Mouse (Mus musculus) liver, postnatal 0 days (tissue): ENCODE measurements at regions not wholly inside any gene's neighbourhood (a gene's known extent, or its start where the extent isn't known, plus 50 kb on each side); places are given as distances from the start of the nearest gene placed in this dataset.
A peak's percentile ranks its signal among the peaks of the same experiment; 100 is the strongest.

Experiments
- ATAC-seq: fragments of 200-750 bp; cut with Nextera tagmentation; 2 replicates; pipeline ENCODE4 v1.8.0; 2017; ENCODE audit warnings: mild to moderate bottlenecking, moderate library complexity
- DNase-seq: peaks from one replicate; pipeline ENCODE4 v3.0.0-alpha.2; 2016
- H3K27ac ChIP-seq: fragments of 300-500 bp; sonication (generic); 2 replicates; pipeline ENCODE4 v1.5.1; 2014; ENCODE audit warnings: antibody characterized with exemption, moderate library complexity, mild to moderate bottlenecking, low read depth
- H3K27me3 ChIP-seq: fragments of 300-500 bp; sonication (generic); 2 replicates; pipeline ENCODE4 v1.6.1; 2014; ENCODE audit warnings: low read length, control low read depth, mixed read lengths; ENCODE audit not compliant: insufficient read depth
- H3K36me3 ChIP-seq: fragments of 300-500 bp; sonication (generic); replicated peaks from 2 replicates; pipeline ENCODE4 v1.6.1; 2014; ENCODE audit warnings: mild to moderate bottlenecking, control low read depth, low read length, moderate library complexity, mixed read lengths; ENCODE audit not compliant: insufficient read depth
- H3K4me1 ChIP-seq: fragments of 300-500 bp; sonication (generic); 2 replicates; pipeline ENCODE4 v1.6.1; 2014; ENCODE audit warnings: antibody characterized with exemption, mild to moderate bottlenecking, control low read depth; ENCODE audit not compliant: insufficient read depth
- H3K4me2 ChIP-seq: fragments of 300-500 bp; sonication (generic); 2 replicates; pipeline ENCODE4 v1.6.1; 2014; ENCODE audit warnings: low read depth, mild to moderate bottlenecking, low read length, moderate library complexity, mixed read lengths
- H3K4me3 ChIP-seq: fragments of 300-500 bp; sonication (generic); 2 replicates; pipeline ENCODE4 v1.5.1; 2014; ENCODE audit warnings: low read depth, low read length
- H3K9ac ChIP-seq: fragments of 300-500 bp; sonication (generic); replicated peaks from 2 replicates; pipeline ENCODE4 v1.6.1; 2014; ENCODE audit warnings: mild to moderate bottlenecking, moderate library complexity
- H3K9me3 ChIP-seq: fragments of 300-500 bp; sonication (generic); 2 replicates; pipeline ENCODE4 v1.6.1; 2016; ENCODE audit warnings: mild to moderate bottlenecking, control low read depth, low read length, mixed read lengths
- CTCF ChIP-seq: sonication (generic); IDR thresholded peaks from 2 replicates; pipeline ENCODE4 v1.5.1; 2016; ENCODE audit warnings: antibody characterized with exemption, low read depth
- EP300 ChIP-seq: IDR thresholded peaks from 2 replicates; pipeline ENCODE4 v1.6.1; 2016; ENCODE audit warnings: antibody characterized with exemption, low read depth, mild to moderate bottlenecking
- WGBS: fragments of 180-500 bp; shearing (Covaris S2); extraction: QIAGEN DNeasy Blood & Tissue Kit; methylation state at CpG from one replicate; pipeline ENCODE4 v1.1.7; 2014; ENCODE audit not compliant: insufficient replicate concordance; 5-methylcytosine and 5-hydroxymethylcytosine counted together

DNA sequence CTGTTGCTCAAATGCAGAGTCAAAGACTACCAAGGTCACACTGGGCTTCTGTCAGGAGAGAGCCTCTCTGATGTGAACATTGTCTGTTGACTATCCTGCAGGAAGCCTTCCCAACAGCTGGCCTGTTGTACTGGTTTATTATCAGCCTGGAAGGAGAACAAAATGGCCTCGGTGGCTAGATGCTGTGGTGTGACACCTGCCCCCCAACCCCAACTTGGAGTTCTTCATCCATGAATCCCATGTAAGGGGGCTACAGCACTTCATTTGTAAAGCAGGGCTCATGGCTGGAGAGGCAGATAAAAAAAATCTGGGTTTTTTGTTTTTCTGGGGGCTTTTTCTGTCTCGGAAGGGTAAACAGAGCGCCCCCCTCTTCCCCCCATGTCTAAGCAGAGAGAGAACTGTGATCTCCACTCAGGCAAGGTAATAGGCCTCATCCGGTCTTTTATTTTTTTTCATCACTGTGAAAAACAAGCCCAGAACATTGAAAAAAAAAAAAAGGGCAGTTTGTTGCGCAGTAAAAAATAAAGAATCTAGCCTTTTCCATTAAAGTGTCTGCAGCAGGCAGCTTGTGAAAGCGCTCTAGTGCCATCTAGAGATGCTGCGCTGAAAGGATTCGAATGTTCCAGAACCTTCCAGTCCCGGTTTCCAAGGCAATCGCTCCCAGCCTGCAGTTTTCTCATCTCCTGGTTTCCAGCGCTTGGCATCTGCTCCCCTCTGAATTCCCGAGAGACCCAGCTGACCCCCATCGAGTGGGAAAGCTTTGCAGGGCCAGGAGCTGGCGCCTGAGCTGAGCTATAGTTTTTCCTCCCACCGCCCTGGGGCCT is 97.8 kb downstream of the Edn3 start:
- H3K9ac ChIP-seq = no peak overlapping the region
- H3K9me3 ChIP-seq = no peaks in the 10 kb centered on the region
- H3K4me1 ChIP-seq = no peaks in the 10 kb centered on the region
- H3K27me3 ChIP-seq = no peaks in the 10 kb centered on the region
- H3K36me3 ChIP-seq = no peaks in the 10 kb centered on the region
- ATAC-seq (peak; percentile 25; the same call in 1 of the 2 replicates), DNase-seq (peak; percentile 31)
- 0 out of 2 replicates have a peak overlapping the region, but pooled peaks have one; percentile 2 for H3K27ac ChIP-seq
- WGBS = 31% methylated on average over 15 of the region's 15 CpGs
- TF ChIP-seq CTCF (peak; percentile 62), EP300 (no peak)
- no peak overlapping the region for H3K4me2 ChIP-seq
- H3K4me3 ChIP-seq = no peak overlapping the region

DNA sequence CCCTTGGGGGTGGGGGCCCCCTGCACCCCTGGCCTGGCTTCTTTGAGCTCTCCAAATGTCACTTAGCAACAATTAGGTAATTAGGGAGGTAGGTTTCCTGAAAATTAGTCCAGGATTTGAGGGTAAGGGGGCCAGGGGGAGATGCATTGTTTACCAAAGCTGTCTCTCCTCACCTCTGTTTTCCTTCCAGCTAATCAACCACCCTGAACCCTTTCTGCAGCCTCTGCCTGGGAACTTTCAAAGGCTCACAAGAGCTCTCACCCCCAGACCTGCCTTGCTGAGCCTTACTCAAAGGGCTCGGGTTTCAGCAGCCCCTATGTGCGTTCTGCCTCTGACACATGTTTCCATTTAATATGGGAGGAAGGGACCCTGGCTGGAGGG is 98.4 kb downstream of the Edn3 start:
- Histone ChIP-seq H3K4me2 (no peak overlapping the region), H3K27me3 (no peaks in the 10 kb centered on the region), H3K36me3 (no peaks in the 10 kb centered on the region), H3K4me1 (no peaks in the 10 kb centered on the region), H3K4me3 (no peak overlapping the region), H3K9me3 (no peaks in the 10 kb centered on the region), H3K27ac (0 out of 2 replicates have a peak overlapping the region, but pooled peaks have one; percentile 2), H3K9ac (no peak overlapping the region)
- ATAC-seq (no peak), DNase-seq (no peak)
- TF ChIP-seq EP300 (no peak), CTCF (no peak)
- WGBS = 55% methylated on average over 2 of the region's 2 CpGs

DNA sequence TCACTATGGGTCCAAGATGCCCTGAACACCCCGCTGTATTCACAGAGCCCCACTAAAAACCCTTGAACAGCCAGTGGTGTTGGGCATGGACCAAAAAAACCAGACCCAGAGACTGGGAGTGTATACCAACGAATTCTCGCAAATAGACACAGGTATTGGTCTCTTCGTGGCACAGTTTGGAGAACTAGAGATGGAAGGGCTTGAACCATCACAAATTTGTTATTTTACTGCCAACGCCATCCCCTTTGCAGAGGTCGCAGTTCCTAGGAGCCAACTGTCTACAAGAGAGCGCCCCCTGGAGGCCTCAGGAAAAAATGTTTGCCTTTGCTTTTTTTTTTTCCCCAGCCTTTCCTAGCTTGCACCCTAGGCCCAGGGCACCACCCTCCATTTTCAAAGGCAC is 99.1 kb downstream of the Edn3 start:
- H3K4me2 ChIP-seq = no peak overlapping the region
- no peak overlapping the region for H3K4me3 ChIP-seq
- WGBS = 37% methylated on average over 7 of the region's 7 CpGs
- no peaks in the 10 kb centered on the region for H3K27me3 ChIP-seq
- H3K9ac ChIP-seq = no peak overlapping the region
- no peaks in the 10 kb centered on the region for H3K36me3 ChIP-seq
- no peaks in the 10 kb centered on the region for H3K4me1 ChIP-seq
- TF ChIP-seq EP300 (no peak), CTCF (peak; percentile 63)
- peak; percentile 22 for DNase-seq
- no peak overlapping the region for H3K27ac ChIP-seq
- no peaks in the 10 kb centered on the region for H3K9me3 ChIP-seq
- no peak for ATAC-seq

DNA sequence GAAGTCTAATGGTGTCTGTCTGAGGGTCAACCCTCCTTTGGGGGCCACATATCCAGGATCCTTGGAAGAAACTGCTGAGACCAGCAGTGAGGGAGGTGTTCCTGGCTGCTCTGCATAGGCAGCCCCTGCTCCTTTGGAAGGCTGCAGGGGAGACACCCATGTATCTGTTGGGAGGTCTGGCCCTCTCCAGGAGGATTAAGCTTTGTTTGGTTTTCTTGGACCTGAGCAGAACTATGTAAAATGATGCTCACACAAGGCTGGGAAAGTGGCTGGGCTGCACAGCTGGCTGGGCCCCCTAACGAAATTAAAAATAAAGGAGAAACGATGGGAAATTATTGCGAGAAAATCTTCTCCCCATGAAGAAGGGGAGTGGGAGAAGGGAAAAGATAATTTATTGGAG is 104.2 kb downstream of the Edn3 start:
- TF ChIP-seq EP300 = no peak
- TF ChIP-seq CTCF = no peak
- WGBS = 81% methylated on average over 3 of the region's 3 CpGs
- Histone ChIP-seq H3K27ac (no peak overlapping the region), H3K4me3 (no peak overlapping the region), H3K36me3 (no peaks in the 10 kb centered on the region), H3K4me1 (no peaks in the 10 kb centered on the region), H3K9ac (no peak overlapping the region), H3K9me3 (no peaks in the 10 kb centered on the region), H3K4me2 (no peak overlapping the region), H3K27me3 (no peaks in the 10 kb centered on the region)
- no peak for DNase-seq
- no peak for ATAC-seq

DNA sequence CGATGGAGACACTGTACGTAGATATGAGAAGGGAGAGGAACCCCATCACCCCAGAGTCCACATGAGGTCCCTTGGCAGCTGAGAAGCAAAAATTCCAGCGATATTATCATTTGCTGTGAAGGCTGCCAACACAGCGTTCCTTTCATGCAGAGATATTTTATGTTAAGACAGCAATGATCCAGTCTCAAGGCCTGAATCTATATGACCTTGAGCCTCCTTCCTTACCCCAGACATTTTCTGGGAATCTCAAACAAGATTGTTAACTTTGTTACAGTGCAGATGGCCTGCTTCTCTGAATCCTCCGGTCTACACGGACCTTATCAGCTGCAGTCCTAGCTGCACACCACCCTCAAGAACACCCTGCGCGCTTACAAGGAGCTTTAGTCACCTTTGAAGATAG is 106.1 kb downstream of the Edn3 start:
- no peak for DNase-seq
- ATAC-seq = no peak
- Histone ChIP-seq H3K9ac (no peak overlapping the region), H3K9me3 (no peaks in the 10 kb centered on the region), H3K4me1 (no peaks in the 10 kb centered on the region), H3K27me3 (no peaks in the 10 kb centered on the region), H3K4me2 (no peak overlapping the region), H3K4me3 (no peak overlapping the region), H3K27ac (no peak overlapping the region), H3K36me3 (no peaks in the 10 kb centered on the region)
- no peak for TF ChIP-seq EP300
- no peak for TF ChIP-seq CTCF
- 62% methylated on average over 8 of the region's 8 CpGs for WGBS

DNA sequence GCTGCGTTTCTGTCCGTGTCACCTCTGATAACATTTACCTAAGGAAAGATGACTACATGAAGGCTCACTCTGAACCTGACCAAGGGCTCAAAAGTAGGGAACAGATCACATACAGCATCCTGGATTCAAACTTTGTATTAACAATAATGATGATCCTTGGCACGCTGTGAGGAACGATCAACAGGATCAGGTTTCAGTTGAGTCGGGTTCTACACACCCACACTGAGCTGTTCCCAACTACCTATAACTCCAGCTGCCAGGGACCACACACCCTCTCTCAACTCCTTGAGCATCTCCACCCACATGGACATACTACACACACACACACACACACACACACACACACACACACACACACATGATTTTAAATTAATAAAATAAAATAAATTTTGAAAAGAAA is 107.0 kb downstream of the Edn3 start:
- TF ChIP-seq CTCF = no peak
- no peak for TF ChIP-seq EP300
- Histone ChIP-seq H3K27me3 (no peaks in the 10 kb centered on the region), H3K36me3 (no peaks in the 10 kb centered on the region), H3K9me3 (no peaks in the 10 kb centered on the region), H3K27ac (no peak overlapping the region), H3K4me3 (no peak overlapping the region), H3K4me1 (no peaks in the 10 kb centered on the region), H3K4me2 (no peak overlapping the region), H3K9ac (no peak overlapping the region)
- 59% methylated on average over 5 of the region's 5 CpGs for WGBS
- ATAC-seq (no peak), DNase-seq (no peak)

DNA sequence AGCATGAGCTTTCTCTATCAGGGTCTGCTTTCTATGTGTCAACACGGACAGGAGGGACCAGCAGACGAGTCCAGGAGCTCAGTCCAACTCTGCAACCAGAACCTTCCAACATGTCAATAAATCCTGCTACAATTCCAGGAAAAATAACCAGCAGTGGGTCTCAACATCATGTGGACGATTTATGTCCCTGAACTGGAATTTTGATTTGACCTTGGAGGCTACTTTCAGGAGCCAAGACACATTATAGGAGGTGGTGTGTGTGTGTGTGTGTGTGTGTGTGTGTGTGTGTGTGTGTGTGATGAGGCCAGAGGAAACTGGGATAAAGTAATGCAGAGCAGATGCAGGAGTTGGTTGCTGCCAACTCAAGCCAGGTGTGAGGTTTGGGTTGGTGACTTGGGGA is 107.8 kb downstream of the Edn3 start:
- WGBS = 53% methylated on average over 3 of the region's 3 CpGs
- no peak overlapping the region for H3K27ac ChIP-seq
- TF ChIP-seq EP300 (no peak; the same call in 1 of the 2 replicates), CTCF (no peak)
- H3K4me2 ChIP-seq = no peak overlapping the region
- H3K4me1 ChIP-seq = no peaks in the 10 kb centered on the region
- DNase-seq = no peak
- H3K9me3 ChIP-seq = no peaks in the 10 kb centered on the region
- no peak overlapping the region for H3K9ac ChIP-seq
- H3K4me3 ChIP-seq = no peak overlapping the region
- ATAC-seq = no peak
- H3K36me3 ChIP-seq = no peaks in the 10 kb centered on the region
- no peaks in the 10 kb centered on the region for H3K27me3 ChIP-seq
